Mouse (Mus musculus): Measurements from ENCODE around the gene Larp1.

The Larp1 gene

DNA sequence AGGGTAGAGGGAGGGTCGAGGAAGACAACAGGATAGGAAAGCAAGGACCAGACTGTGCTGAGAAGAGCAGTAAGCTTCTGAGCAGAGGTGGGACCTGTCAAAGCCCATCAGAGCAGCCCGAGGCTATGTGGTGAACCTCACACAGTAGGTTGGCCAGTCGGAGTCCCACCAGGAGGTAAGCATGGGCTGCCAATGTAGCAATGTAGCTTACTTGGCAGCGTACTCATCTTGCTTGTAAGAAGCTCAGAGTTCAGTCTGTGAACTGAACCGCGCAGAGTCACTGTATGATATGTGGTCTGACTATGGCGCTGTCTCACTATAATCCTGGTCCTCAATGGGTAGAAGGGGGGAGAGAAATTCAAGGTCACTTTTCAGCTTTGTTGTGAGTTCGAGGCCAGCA lies 5.7 kb upstream of the Larp1 start:
- DNase-seq (ENCODE audit: low read depth): no peak

DNA sequence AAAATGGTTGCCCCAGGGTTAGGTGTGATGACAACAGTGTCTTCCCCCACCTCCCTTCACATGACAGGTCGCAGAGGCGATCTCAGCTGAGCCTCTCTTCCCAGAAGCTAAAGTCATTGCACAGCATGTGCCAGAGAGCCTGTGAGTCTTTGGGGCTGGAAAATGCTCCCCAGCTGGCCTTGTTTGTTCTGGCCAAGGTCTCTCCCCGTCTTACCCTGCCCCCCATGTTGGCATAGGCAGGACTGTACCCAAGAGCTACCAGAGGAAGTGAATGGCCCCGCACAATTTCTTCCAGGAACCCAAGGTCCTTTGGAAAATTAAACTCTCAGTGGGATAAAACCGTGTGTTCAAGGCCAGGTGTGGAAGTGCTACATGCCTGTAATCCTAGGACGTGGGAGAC lies 5.1 kb upstream of the Larp1 start:
- DNase-seq (ENCODE audit: low read depth): no peak

DNA sequence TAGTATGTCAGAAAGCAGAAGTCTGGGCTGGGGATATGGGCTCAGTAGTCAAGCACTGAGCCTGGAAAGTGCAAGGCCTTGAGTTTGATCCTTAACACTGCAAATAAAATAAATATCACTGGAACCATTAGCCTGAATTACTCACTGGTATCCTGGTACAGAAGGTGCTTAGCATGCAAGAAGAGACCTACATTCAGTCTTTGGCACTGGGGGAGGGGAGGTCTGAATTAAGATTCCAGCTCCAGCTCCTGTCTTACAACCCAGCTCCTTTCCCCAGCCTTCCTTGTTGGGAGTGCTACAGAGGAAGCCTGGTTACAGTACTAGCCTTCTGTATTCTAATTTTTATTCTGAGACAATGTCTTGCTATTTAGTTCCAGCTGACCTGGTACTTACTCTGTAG lies 3.8 kb upstream of the Larp1 start:
- DNase-seq (ENCODE audit: low read depth): no peak

DNA sequence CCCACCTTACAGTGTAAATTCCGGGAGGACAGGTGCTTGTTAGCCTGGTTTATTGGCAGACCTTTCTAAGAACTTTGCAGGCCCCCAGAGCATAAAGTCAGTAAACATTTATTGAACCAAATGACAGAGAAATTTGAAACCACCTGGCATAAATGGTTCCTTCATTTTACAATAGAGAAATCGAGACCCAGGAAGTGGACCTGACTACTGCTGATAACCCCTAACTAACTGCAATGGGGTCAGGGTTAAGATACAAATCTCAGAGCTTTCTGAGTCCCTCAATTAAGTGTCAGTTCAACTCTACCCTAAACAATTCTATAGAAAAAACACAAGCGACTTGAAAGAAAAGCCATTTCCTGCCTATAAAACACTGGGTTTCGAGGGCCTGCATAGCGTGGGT lies 851 bp upstream of the Larp1 start:
- DNase-seq (ENCODE audit: low read depth): no peak

DNA sequence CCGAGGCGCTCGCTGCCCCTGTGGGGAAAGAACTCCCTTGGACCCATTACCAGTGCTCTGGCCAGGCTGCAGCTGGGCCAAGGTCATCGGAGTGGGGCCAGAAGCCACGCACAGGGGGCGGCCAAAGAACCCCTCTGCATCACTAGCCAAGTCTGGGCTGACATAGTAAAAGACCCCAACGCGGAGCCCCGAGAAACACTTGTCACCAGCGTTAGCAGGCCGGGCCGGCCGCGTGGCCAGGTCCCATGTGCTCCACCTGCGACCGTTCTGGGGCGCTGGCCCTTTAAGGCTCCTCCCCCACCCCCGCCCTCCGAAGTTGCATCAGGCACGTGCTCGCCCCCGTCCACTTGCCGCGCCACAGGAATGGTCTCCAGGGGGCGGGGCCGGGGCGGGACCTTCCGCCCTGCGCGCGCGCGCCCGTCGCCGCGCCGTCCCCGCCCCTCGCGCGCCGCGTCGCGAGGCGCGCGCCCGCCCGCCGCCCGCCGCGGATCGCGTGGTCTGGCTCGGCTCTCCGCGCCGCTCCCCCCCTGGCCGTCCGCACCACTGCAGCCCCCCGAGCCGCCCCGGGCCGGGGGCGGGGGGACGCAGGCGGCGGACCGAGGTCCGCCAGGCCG lies 320 bp upstream of the Larp1 start:
- peak; percentile 94 for DNase-seq (ENCODE audit: low read depth)

DNA sequence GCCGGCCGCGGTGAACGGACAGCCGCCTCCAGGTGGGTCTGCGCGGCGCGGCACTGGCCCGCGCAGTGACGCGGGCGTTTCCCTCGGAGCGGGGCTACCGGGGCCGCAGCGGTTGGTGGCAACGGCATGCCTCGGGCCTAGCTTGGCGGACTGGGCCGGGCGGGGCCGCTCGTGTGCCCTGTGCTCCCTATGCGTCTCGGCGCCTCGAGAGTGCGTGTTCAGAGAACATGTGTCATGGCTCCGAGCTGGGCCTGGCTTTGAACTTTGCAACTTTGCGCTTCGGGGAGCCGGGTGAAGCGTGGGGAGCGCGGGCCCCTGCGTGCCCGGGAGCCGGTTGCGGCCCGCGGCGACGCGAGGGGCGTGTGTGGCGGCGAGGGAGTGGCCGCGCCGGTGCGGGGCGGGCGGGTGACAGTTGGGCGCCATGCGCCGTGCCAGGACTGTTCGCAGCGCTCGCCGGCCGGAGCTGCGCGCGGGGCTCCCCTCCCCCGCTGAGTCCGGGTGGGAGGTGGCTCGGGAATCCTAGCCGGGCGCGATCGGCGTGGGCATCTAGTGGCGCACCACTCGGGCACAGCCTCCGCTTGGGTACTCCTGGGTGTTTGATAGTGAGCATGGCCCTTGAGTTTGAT lies 765 bp downstream of the Larp1 start:
- no peak for DNase-seq (ENCODE audit: low read depth)

DNA sequence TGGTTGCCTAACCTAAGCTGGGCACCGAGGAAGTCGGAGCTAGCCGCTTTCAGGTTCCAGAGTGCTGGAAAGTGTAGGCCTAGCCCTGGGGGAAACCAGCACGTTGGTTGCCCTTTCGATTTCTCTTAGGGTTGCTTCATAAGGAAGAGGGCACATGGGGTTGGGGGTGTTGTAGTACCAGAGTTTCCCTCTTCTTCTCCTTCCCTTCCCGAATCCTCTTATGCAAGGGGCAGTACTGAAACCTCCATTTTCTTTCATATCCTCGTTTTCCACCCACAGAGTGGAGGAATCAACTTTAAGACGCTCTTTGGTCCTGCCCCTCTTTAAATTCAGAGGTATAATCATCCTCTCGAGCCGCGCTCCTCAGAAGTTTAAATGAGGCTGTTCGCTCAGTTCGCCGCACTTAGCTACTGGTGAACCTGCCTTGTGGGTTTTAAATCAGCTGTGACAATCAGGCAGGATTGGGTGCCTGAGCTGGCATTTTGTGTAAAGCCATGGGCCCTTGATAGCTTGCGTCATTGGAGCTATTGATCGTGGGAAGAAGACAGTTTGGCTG lies 1.4 kb downstream of the Larp1 start:
- peak; percentile 72 for DNase-seq (ENCODE audit: low read depth)

DNA sequence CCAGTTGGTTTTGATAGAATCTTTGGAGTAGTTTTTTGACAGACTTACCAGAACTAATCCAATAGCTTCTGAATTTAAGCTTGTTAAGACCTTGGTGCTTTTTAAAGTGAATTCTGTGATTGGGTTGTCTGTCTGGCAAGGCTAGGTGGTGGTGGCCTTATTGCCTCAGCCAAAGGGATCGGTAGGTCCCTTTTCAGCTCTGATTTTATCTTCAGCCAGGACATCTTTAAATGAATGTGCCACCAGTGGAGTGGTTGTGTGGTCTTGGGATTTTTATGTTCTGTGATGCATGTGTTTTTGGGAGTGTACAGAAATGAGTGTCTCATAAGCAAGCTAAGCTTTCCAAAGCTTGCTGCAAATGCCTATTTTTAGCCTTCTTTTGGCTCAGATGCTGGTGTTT lies 2.1 kb downstream of the Larp1 start:
- DNase-seq (ENCODE audit: low read depth): no peak

DNA sequence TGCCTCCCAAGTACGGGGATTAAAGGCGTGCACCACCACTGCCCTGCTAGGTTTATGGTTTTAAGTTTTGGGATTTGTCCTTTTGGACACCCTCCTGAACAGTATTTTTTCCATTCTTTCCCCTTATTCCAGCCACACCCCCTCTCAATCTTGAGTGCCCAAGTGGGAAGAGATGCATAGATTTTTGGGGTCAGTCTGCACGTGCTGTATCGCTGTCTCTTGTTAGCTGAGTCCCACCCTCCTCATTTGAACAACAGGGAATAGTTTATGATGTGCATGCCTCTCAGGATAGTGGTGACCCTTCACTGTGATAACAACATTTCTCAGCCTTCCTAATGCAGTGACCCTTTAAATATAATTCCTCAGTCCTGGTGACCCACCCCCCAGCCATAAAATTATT lies 2.9 kb downstream of the Larp1 start:
- DNase-seq (ENCODE audit: low read depth): no peak

DNA sequence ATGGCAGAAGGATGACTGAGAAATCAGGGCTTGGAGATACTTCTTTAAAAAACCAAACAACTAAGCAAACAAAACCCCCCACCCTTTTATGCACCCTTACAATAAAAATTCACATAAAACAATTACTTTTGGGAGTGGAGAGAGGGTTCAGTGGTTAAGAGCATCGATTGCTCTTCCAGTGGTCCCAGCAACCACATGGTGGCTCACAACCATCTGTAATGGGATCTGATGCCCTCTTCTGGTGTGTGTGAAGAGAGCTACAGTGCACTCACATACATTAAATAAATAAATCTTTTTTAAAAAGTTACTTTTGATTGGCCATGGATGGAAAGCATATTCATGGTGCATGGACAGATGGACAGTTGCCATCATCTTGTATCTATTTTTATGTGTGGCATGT lies 3.8 kb downstream of the Larp1 start:
- no peak for DNase-seq (ENCODE audit: low read depth)

DNA sequence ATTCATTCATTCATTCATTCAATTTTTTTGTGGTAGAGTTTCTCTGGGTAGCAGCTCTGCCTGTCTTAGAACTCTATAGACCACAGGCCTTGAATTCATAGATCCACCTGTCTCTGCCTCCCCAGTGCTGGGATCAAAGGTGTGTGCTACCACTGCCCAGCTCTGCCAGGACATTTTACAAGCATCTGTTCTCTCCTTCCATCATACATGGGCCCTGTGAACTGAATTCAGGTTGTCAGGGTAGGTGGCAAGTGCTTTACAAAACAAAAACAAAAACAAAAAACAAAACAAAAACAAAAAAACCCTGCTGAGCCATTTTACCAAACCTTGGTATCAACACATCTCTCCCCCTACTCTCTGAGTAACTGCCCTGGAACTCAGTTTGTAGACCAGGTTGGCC lies 4.2 kb downstream of the Larp1 start:
- no peak for DNase-seq (ENCODE audit: low read depth)

DNA sequence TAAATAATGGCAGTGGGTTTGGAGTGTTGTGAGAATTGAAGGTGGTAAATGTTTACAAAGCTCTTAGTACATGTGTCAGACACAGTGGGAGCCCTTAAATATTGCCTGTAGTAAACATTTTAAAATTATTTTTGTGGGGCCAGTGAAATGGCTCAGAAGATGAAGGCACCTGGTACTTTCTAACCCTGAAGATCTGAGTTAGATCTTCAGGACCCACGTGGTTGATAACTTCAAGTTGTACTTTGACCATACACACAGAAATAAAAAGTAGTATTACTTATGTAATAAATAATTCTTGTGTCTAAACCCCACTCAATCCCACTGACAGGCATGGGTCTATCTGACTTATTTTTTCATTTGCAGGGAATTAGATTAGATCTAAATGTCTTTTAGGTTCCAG lies 5.7 kb downstream of the Larp1 start:
- DNase-seq (ENCODE audit: low read depth): no peak

DNA sequence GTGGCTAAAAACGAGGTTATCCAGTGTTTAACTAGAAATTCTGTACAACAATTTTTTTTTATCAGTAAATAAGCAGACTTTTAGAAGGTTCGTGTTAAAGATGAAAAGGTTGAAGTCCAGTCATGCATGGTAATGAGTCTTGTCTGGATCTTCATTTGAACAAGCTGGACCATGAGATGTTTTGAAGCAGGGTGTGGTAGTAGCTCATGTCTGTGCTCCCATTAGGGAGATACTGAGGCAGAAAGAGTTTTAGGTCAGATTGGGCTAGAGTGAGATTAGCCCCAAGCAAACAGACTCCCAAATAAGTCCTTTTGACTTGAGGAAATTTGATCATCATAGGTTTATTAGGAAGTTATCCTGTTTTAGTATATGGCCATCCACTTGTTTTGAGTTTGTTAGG lies 6.5 kb downstream of the Larp1 start:
- no peak for DNase-seq (ENCODE audit: low read depth)

DNA sequence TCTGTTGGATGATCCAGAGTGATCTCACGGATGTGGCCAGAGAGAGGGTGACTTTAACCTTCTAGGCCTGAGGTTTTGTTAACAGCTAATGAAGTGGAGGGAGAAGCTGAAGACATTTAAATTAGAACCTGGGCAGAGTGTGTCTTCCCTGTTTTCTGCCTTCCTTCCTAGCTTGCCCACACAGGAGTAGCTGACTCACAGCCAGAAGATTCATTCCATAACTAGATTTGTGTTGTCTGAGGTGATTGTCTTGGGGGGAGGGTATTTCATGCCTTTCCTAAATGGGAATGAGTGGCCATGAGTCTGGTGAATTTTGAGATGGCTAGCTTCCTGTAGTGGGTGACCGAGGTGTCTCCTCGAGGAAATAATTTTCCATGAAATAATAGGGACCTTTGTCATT lies 7.5 kb downstream of the Larp1 start:
- DNase-seq (ENCODE audit: low read depth): no peak

DNA sequence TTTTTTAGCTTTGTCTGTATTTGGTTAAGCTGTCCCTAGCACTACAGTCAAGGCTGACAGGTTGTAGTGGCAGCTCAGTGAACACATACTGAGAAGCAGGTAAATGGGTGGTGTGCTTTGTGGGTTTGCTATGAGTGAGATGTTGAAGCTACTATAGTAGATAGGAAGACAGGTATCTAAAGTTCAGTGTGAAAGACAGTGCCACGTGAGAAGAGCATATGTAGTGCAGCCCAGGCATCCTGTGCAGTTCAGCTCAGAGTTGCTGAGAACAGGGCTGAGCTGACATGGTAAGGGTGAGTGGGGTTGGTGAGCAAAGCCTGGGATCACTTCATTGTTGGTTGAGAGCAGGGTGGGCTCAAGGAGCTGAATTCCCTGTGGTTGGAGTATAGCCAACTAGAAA lies 8.6 kb downstream of the Larp1 start:
- no peak for DNase-seq (ENCODE audit: low read depth)

DNA sequence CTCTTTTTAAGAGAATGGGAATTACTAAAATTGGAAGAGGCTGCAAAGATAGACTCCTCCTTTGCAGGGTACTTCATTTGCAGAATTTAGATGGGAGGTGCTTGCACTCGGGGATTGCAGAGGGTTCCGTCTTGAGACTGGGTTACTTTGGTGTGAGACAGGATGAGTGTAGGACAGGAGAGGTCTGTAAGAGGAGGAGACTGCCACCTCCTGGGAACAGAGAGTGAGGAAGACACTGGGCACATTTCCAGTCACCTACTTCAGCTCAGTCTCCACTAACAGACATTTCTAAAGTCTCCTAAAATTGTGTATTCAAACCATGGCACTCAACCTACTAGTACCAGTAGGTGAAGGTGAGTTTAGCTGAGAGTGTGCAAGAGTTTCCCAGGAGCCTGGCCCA lies 9.4 kb downstream of the Larp1 start:
- DNase-seq (ENCODE audit: low read depth): peak; percentile 51

DNA sequence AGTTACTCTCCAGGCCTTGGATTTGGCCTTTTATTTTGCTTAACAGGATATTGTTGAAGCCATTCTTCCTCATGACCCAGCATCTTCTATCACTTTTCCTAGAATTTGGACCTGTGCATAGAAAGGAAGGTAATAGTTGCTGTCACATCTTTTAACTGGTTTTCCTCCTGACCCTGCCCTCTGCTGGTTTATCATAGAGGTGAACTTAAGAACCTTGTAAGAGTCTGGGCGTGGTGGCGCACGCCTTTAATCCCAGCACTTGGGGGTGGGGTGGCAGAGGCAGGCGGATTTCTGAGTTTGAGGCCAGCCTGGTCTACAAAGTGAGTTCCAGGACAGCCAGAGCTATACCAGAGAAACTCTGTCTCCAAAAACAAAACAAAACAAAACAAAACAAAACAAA lies 9.8 kb downstream of the Larp1 start:
- DNase-seq (ENCODE audit: low read depth): no peak

DNA sequence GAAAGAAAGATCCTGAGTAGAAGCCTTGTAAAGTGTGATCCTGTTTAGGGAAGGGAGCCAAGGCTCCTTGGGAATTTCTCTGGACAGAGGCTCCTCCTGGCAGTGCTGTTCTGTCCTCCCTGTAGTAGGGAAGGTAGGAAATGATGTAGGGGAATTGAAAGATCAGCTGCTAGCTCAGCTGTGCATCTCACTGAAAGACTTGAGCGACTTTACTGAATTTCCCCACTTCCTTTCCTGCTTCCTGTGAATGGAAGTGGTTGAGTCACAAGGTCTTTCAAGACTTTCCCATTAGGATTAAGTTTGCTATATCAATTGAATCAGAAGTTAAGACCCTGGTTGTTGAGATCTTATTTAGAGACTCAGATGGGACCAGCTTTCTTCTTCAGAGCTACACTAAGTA lies 12.2 kb downstream of the Larp1 start:
- DNase-seq (ENCODE audit: low read depth): no peak

DNA sequence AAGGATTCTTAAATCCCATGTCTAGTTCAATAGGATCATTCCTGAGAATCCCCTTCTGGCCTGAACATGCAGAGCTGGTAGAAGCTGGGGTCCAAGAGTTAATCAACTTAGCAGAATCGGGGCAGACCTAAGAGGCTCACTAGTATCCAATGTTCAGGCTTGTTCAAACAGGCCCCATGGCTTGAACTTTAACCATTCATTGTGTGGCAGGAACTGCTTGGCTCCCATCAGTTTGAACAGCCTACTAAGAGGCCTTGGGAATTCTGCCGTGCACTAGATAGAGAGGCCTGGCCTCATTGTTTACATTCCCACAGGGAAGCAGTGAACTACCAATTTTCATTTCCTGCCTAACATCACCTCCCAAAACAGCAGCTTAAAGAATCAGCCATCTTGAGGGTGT lies 12.8 kb downstream of the Larp1 start:
- no peak for DNase-seq (ENCODE audit: low read depth)

DNA sequence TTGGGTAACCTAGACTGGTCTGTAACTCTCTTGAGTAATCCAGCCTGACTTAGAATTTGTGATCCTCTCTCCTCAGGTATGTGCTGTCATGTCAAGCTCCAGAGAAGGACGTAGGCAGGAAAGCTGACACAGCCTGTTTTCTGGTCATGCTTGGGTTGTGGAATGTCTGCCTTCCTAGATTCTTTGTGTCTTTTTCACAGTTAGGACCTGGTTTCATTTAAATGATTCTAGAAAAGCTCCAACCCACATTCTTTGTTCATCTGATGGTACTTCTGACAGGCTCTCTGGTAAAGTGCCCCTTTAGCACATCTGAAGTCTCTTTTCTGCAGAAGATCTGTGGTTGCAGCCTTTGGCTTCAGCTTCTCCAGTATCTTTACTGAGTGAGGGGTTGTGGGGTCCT lies 15.4 kb downstream of the Larp1 start:
- DNase-seq (ENCODE audit: low read depth): no peak

DNA sequence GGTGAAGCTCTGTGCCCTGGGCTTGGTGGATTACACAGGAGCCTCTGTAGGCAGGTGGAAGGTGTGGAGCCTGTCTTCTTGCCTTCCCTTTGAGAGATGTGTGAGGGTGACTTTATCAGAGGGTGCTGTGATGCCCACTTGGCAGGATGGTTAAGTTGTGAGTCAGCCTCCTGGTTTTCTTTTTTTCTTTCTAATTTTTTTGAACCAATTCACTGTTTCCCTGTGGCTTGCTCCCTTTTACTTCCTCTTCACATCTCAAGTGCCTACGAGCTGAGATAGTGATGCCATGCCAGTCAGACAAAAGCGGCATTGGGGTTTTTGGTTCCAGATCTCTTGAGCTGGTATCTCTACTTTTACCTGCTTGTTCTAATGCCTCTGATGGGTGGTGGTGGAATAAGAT lies 15.8 kb downstream of the Larp1 start:
- peak; percentile 56 for DNase-seq (ENCODE audit: low read depth)

DNA sequence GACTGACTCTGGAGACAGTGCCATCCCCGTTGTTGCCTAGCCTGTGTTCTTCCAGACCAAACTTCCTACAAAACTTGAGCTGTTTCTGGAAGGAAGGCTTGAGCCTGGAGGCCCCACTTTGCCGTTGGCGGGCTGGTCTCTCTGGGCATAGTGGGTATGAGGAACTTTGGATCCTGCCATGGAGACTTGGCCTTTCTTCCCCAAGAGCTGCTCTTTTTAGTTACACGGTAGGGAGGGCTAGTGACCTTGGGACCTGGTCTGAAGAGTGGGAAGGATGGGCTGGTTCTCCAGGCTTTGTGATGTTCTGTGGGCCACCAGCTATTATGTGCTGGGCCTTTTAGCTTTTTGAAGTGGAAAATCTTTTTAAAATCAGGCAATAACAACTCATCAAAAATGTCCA lies 17.0 kb downstream of the Larp1 start:
- no peak for DNase-seq (ENCODE audit: low read depth)

DNA sequence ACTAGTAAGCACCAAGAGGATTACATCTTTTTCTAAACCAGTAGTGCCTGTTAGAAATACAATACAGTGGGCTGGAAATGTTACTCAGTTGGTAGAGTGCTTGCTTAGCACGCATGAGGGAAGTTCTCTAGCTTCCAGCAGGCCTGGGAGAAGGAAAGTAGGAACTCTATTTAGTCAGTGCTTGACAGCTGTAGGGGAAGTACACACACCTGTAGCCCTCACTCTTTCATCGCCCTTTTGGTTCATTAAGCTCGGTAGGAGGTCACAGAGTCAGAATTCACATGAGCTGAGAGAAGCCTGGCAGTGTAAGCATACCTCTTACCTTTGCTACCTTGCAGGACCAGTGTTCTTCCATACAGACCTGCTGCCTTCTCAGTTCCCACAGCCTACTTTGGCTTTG lies 17.5 kb downstream of the Larp1 start:
- DNase-seq (ENCODE audit: low read depth): no peak

DNA sequence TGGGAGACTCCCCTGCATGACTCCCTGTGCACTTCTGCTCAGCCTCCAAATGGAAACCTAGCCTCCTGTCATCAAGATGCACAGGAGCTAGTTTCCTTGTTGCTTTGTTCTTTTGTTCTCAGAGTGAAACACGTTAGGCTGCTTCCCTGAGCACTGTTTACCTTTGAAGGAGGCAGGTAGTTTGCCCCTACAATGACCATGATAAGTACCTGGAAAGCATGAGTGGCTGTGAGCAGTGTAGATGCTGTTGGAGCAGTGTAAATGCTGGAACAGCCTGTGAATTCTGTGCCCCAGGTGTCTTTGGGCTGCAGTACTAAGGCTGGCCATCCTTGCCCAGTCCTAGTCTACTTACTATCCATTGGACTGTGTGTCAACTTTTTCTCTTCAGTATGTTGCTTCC lies 18.0 kb downstream of the Larp1 start:
- no peak for DNase-seq (ENCODE audit: low read depth)
